Comparison of ENCODE assay signal across 8 mouse cellular contexts in genomic region chr7:18746189-18746860, GRCm38 (mm10). TPM values are rescaled to one million over a fixed set of nuclear protein-coding genes. Genes with fewer than 3 reads are reported as not detected.
A peak's percentile ranks its signal among the peaks of the same experiment; 100 is the strongest.
DNase-seq lines count a peak whose midpoint lies in the region; ATAC-seq and TF ChIP-seq lines count a peak whose summit lies in the region.

No protein-coding gene starts in this region.

- H3K9me3 ChIP-seq in forebrain, embryonic 16.5 days (ENCODE audit: control insufficient read depth, low read length) = no peaks in the 10 kb centered on the region
- peaks cover 3% of the 10 kb centered on the region; the same call in 1 of the 2 replicates for H3K9me3 ChIP-seq in midbrain, embryonic 12.5 days

- peaks cover 1% of the 10 kb centered on the region; the same call in 1 of the 2 replicates for H3K27me3 ChIP-seq in spleen, adult 2 months (ENCODE audit: control insufficient read depth, insufficient read depth, low read length)
- H3K27me3 ChIP-seq in forebrain, embryonic 16.5 days (replicated peaks; ENCODE audit: control insufficient read depth, insufficient read depth, low read length) = no peaks in the 10 kb centered on the region
- H3K27me3 ChIP-seq in midbrain, embryonic 12.5 days = peaks cover 8% of the 10 kb centered on the region

- peak; percentile 31; the same call in 1 of the 2 replicates for ATAC-seq in forebrain, embryonic 16.5 days
- ATAC-seq in midbrain, embryonic 12.5 days (ENCODE audit: low FRiP score, low read depth) = peak; percentile 80
- ATAC-seq in monocyte, adult 5-6 weeks (replicated peaks; ENCODE audit: insufficient number of reproducible peaks, low FRiP score, low TSS enrichment, poor library complexity, severe bottlenecking) = no peak

- H3K4me1 ChIP-seq in spleen, adult 2 months (ENCODE audit: control insufficient read depth, insufficient read depth, insufficient read length) = no peaks in the 10 kb centered on the region
- H3K4me1 ChIP-seq in forebrain, embryonic 16.5 days (replicated peaks; ENCODE audit: control insufficient read depth, insufficient read depth, low read length) = no peaks in the 10 kb centered on the region
- H3K4me1 ChIP-seq in midbrain, embryonic 12.5 days = peaks cover 6% of the 10 kb centered on the region; the same call in 1 of the 2 replicates

- no peak for TF ChIP-seq POLR2A in spleen, adult 2 months (IDR thresholded peaks at IDR 0.05; ENCODE audit: low read depth, low read length)

- intact Hi-C loops in left cerebral cortex, postnatal 4 days (cut with DNase I) = loop anchor here (10.0 kb wide), 1 partner anchor 128 kb away; the partner anchor contains the start of gene Pglyrp1

- peak overlapping the region; percentile 29; the same call in 1 of the 2 replicates for H3K27ac ChIP-seq in spleen, adult 2 months (ENCODE audit: insufficient read depth, low read length)
- no peak overlapping the region for H3K27ac ChIP-seq in forebrain, embryonic 16.5 days (ENCODE audit: low read length)
- H3K27ac ChIP-seq in midbrain, embryonic 12.5 days (replicated peaks) = peak overlapping the region; percentile 20; the same call in 1 of the 2 replicates

- WGBS in spleen, adult 2 months = 42% methylated on average over 20 of the region's 20 CpGs
- WGBS in forebrain, embryonic 16.5 days = 8% methylated on average over 20 of the region's 20 CpGs
- 8% methylated on average over 20 of the region's 20 CpGs for whole genome bisulfite sequencing in midbrain, embryonic 12.5 days

- peak overlapping the region; percentile 39 for H3K4me2 ChIP-seq in forebrain, embryonic 16.5 days (ENCODE audit: low read length)
- H3K4me2 ChIP-seq in midbrain, embryonic 12.5 days (replicated peaks) = peak overlapping the region; percentile 47

- no peak for TF ChIP-seq CTCF in spleen, adult 2 months (IDR thresholded peaks at IDR 0.05; ENCODE audit: extremely low read depth, insufficient read depth, insufficient read length, insufficient replicate concordance)

- H3K36me3 ChIP-seq in spleen, adult 2 months (ENCODE audit: control insufficient read depth, insufficient read depth, low read length) = no peaks in the 10 kb centered on the region
- H3K36me3 ChIP-seq in forebrain, embryonic 16.5 days (ENCODE audit: control insufficient read depth, insufficient read depth) = no peaks in the 10 kb centered on the region
- no peaks in the 10 kb centered on the region for H3K36me3 ChIP-seq in midbrain, embryonic 12.5 days

- no peak for DNase-seq in spleen, adult 2 months (ENCODE audit: low read depth in 1 of 2, low spot score in 2 of 2)
- no peak for DNase-seq in spleen, postnatal 14 days (ENCODE audit: low spot score in 2 of 2)
- DNase-seq in kidney, postnatal 10 days = peak; percentile 24
- DNase-seq in left cerebral cortex, postnatal 4 days = no peak
- no peak for DNase-seq in spleen, adult 12 weeks (ENCODE audit: low spot score)

- H3K4me3 ChIP-seq in spleen, adult 2 months (ENCODE audit: extremely low read depth, insufficient read depth, insufficient read length) = no peak overlapping the region
- peak overlapping the region; percentile 32 for H3K4me3 ChIP-seq in forebrain, embryonic 16.5 days (replicated peaks; ENCODE audit: low read length)
- H3K4me3 ChIP-seq in midbrain, embryonic 12.5 days = peak overlapping the region; percentile 32

- H3K9ac ChIP-seq in forebrain, embryonic 16.5 days (replicated peaks; ENCODE audit: low read depth, low read length) = peak overlapping the region; percentile 39
- H3K9ac ChIP-seq in midbrain, embryonic 12.5 days (replicated peaks) = peak overlapping the region; percentile 29; the same call in 1 of the 2 replicates

RNA-seq across cellular contexts. Expression of gene Psg22, which starts 28.4 kb away (rescaled TPM):
- polyA plus RNA-seq in spleen, adult 2 months (2012; rRNA removed) = not detected in 2 replicates
- polyA plus RNA-seq in forebrain, embryonic 16.5 days (2015; fragmentation: Nextera tagmentation; extraction: Ambion mirVana) = not detected in 2 replicates
- not detected in 2 replicates for polyA plus RNA-seq in midbrain, embryonic 12.5 days (2016; fragmentation: Nextera tagmentation; extraction: Ambion mirVana)
- not detected for total RNA-seq in left cerebral cortex, postnatal 4 days (2021)
- total RNA-seq in monocyte, adult 5-6 weeks (2017) = not detected in 3 replicates

RNA-seq across cellular contexts. Expression of gene Psg19, which starts 52.0 kb away (rescaled TPM):
- polyA plus RNA-seq in spleen, adult 2 months (2012; rRNA removed) = not detected in 2 replicates
- polyA plus RNA-seq in forebrain, embryonic 16.5 days (2015; fragmentation: Nextera tagmentation; extraction: Ambion mirVana) = not detected in 2 replicates
- not detected in 2 replicates for polyA plus RNA-seq in midbrain, embryonic 12.5 days (2016; fragmentation: Nextera tagmentation; extraction: Ambion mirVana)
- not detected for total RNA-seq in left cerebral cortex, postnatal 4 days (2021)
- total RNA-seq in monocyte, adult 5-6 weeks (2017) = not detected in 3 replicates
